Mouse (Mus musculus): Measurements from ENCODE around the gene Vmn1r32.

Gene Vmn1r32

DNA sequence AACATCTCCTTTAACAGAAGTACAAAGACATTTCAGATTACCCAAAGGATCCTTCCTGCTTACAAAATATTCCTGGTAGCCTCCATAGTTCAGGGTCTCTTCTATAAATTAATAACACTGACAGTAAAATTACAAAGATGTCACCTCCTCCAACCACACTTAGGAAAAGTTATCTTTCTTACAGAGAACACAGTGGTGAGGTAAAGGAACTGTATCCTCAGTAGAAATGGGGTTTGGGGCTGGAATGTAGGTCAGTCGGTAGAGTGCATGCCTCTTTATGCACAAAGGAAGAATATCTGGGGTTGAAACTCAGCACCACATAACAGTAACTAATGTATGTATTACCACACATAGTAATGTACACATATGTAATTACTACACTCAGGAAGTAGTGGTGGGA, at the start of gene Vmn1r32:
Vmn1r32 (minus strand) TSS at position 101 of the 400 bp plus-strand sequence.
- no peak for DNase-seq

DNA sequence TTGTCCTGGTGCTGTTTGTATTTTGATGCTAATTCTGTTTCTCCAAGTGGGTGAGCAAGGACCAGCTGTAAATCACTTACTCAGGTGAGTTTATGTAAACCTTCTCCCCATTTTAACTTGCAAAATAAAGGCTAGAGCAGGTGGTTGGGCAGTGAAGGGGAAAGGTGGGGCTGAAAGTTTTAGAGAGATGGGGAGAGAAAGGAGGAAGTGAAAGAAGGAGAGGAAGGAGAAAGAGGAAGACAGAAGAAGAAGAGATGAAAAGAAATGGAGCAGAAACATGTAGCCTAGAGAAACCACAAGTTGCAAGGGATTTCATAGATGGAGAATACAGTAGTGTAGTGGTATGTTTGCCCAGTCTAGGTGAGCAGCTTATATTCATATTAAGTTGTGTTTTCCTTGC, 35.9 kb upstream of the Vmn1r32 start:
- no peak for DNase-seq

DNA sequence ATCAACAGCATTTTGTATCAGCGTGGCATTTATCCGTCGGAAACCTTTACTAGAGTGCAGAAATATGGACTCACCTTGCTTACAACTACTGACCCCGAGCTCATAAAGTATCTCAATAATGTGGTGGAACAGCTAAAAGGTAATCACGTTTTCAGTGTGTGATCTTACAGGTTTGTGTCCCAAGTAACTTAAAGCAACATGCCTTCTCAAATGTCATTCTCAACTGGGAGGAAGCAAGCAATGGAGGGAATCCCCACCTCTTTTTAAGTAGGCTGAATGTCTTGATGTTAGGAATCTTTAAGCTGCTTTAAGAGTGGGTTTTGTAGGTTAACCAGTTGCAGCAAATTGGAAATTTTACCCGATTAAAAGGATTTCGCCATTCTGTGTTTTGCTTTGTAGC, 23.9 kb downstream of the Vmn1r32 start:
- DNase-seq = no peak

DNA sequence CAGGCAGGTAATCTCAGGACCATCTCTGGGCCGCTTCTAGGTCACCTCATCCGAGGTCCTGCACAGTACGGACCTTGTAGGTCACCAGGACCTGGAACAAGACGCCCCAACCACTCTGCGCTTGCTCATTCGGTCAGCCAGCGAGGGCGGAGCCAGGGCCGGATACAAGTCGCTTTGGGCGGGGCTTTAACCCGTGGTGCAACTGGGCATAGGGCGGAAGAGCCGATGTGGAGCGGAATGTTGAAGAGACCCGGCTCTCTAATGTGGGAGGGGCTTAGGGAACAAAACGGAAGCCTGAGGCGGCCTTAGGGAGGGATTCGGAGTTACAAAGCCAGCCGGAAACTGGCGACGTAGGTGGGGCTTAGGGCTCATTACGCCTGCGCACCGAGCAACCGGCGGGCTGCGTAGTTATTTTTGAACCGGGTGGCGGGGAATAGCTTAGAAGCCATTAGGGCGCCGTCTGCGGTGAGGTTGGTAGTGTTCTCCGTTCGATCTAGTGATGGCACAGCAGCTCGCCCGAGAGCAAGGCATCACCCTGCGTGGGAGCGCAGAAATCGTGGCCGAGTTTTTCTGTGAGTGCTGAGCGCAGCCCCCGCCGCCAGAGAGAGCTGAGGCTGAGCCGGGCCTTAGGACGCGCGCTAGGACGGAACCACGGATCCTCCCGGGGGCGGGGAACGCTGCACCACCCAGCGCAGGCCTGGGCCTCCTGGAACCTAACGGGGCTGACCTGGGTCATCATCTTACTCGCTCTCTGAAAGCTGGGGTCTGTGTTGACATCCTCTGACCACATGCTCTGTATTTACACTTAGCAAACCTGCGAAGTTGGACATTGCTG, 24.7 kb downstream of the Vmn1r32 start, which contains the start of gene Mad2l1:
Mad2l1 (plus strand) TSS at position 363 of the 835 bp plus-strand sequence.
- peak; percentile 95 for DNase-seq

DNA sequence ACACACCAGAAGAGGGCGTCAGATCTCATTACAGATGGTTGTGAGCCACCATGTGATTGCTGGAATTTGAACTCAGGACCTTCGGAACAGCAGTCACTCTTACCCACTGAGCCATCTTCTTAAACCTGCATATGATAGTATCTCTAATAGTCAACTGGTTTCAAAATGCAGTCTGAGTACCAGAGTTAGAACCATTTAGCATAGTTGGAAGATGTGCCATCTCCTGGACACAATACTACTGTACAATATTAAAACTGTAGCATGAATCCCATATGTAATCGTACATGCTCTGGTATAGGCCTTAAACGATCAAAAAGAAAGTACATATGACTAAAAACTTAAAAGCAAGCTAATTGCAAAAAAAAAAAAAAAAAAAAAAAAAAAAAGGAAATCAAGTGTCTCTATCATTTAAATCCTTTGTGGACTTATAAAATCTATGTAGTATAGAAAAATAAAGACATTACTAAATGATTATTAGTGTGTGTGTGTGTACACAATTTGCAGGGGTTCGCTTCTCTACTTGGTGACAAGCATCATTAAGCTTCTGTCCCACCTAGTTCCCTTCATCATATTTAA, 25.4 kb downstream of the Vmn1r32 start:
- DNase-seq = peak; percentile 6

DNA sequence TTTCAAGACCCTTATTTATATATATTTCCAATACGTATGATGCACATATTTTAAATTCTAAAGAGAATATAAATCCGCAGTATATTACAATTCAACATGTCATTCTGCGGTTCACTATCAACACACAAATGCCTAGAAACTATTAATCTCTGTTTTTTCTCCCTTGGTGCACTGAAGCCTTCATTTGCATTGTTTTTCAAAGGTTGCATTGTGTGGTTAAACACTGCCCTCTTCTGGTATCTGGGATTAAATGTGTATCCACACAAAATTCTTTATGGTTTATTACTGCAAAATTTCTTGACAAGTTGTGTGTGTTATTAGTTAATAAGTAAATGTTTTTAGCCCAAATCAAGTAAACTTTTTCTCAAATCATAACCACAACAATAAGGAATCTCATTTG, 26.7 kb downstream of the Vmn1r32 start:
- peak; percentile 26 for DNase-seq

DNA sequence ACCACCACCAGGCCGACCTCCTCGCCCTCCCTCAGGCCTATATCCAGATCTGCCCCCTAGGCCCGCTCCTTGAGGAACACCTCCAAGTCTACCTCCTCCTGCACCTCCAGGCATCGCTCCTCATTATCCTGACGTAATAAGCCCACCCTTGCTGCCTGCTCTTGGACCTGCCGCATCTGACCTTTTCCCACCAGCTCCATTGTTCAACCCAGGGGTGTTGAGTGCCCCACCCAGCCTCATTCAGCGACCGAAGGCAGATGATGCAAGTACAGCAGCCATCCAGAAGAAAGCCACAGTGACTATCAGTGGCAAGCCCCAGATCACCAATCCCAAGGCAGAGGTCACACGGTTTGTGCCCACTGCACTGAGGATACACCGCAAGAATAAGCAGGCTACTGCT, 31.5 kb downstream of the Vmn1r32 start:
- no peak for DNase-seq

DNA sequence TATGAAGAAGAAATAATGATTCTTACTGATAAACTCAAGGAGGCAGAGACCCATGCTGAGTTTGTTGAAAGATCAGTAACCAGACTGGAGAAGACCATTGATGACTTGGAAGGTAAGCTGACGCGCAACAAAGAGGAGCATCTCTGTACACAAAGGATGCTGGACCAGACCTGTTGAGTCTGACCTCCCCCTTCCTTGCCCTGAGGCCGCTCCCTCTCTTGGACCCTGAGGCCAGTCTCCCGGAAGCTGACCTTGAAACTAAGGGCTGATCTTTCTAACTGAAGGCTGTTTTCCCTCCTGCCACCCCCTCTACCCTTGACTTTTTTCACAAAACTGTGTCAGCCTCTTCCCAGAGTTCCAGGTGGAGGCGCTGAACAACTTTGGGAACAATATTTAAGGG, 43.5 kb downstream of the Vmn1r32 start:
- DNase-seq = no peak

All from cerebellum, adult 8-10 months (tissue).